Mouse (Mus musculus): ENCODE measurements around the gene Rgs3.

DNA sequence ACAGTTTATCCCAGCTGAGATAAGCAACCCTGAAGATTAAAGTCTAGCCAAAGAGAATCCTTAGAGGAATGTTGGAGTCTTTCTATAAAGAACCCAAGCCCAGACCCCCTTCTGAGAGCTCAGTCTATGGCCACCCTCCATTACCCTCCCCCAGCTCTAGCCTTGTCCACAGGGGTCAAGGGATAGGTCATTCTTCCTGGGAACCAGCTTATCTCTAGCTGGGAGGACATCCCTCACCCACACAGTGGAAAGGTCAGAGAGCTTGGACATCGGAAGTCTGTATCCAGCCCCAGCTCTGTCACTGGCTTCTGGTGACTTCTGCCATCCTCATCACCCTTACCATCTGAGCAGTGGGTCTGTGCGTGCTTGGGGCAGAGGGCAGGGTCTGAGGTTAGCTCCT is 75.2 kb downstream of the Rgs3 start:
- TF ChIP-seq CTCF (IDR thresholded peaks at IDR 0.05; ENCODE audit: extremely low read depth, insufficient read length, insufficient replicate concordance, low read depth, low read length) (no peak), POLR2A (IDR thresholded peaks at IDR 0.05; ENCODE audit: low read depth, low read length) (no peak)

Measured in small intestine, adult 2 months (tissue).